Mouse (Mus musculus): ENCODE data around the gene Phc1.
"Not testable (repeated sequence)": the region's sequence is repeated elsewhere in the genome, so short reads cannot be mapped to it uniquely, and the experiment has no call there.

The Phc1 gene

DNA sequence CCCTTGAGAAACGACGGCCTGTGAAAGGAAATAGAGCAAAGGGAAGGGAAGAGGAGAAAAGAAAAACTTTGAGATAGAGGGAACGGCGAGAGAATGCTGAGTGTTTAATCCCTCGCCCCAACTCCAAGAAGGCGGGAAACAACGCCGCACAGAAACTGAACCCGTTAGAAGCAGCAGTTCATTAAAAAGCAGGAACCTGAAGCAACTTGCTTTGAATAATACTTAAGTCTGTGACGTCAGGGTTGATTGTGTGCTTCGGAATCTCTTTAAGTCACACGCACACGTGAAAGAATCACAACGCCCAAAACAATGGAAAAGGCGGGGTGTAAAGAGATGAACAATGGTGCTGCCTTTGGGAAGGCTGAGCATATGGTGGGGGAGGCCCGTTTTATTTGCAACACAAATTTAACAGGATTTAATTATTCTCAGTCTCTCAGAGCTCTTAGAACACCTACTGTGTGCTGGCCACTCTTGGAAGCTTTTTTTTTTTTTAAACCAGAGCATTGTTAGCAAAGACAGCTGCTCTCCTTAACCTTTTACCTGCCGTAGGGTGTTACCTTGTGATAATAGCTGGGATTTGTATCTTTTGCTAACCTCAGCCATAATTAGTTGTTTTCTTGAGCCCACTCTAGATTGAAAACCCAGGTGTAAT is at the start of gene Phc1:
Gene Phc1, minus strand, starts transcription at position 213 of the 652 bp plus-strand sequence.
- DNase-seq: no peak

GRCm38 (mm10) chr6:122389986-122390385 is 49.6 kb upstream of the Phc1 start:
- DNase-seq: not testable (repeated sequence)

- not testable (repeated sequence) for DNase-seq
Observed at GRCm38 (mm10) chr6:122387177-122388028, 47.0 kb upstream of the Phc1 start.

GRCm38 (mm10) chr6:122385724-122386123 is 45.4 kb upstream of the Phc1 start:
- no peak for DNase-seq

DNA sequence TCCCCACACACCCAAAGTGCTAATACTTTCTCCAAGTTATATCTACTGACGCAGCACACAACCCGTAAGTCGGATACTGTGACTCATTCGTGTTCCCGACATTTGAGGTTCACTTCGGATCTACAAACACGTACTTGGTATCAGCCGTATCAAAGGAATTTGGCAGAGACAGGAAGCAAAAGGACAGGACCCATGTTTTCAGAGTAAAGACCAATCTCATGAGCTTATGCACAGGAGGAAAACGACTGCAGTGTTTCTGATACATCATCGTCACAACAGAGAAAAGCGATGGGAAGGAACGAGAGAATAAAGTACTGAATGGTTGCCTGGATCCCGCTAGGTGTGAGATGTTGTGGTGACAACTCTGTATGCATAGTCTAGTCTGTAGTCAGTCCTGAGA is 44.5 kb upstream of the Phc1 start:
- DNase-seq: no peak

DNA sequence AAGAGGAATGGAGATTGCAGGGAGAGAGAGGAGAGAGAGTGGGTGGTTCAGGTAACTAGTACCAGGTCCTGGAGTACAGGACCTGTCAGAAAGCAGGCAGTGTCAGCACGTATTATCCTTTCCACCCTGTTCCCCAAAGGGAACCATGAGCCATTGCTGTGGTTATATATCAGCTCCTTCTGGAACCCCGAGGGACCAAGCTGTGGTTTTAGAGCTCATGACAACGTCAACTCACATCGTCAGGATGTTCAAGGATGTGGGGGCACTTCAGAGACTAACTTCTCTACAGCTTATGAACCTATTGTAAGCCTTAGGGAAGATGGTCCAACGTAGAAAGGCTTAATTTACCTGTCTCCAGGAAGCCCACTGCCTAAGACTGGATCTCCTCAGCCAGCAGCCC is 42.9 kb upstream of the Phc1 start:
- no peak for DNase-seq

DNA sequence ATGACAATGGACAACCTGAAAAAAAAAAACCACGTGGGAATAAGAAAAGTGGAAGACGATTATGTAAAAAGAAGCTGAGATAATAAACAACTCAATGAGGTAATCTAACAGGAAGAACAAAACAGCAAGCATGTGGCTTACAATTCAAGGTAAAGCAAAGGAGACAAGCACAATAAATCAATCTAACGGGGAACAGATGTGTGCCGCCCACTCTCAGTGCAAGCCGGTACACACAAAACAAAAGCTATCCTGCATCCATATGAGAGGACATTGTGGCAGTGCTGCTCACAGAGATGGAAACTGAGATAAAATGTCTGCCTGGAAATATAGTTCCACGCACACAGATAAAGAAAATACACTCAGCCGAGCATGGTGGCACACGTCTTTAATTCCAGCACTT is 41.7 kb upstream of the Phc1 start:
- DNase-seq: no peak

DNA sequence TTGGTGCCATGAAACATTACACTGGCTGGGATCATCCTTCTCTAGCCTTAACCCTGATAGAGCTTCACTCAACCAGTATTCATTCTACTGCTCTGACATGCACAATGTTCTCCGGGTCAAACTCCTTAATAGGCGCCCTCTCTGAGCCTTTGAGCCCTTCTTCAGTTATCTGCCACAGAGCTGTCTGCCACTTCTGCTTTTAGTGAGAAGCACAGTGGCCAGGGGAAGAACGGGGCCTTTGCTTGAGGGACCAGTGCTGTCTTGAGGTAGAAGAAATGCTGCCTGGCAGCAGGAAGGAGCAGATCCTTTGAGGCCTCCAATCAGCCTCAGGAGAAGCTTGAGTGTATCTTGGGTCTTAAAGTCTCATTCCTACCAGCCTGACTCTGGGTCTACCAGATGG is 27.9 kb upstream of the Phc1 start:
- DNase-seq: no peak

DNA sequence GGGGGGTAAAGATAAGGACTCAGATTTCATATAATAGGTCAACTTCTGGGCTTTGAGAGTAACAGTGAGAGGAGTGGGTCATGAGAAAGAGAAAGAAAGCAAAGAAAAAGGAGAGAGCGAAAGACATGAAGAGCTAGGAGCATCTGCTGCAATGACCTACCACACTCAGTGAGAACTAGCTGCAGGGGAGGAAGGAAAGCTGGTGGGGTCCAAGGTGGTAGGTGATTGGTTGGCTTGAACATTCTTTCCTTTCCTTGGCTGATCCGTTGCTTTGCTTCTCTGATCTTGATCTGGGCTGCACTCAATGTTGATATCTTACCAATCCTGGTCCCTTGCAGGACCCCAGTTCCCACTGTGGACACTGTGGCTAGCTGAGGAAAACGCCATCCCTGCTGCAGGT is 26.6 kb upstream of the Phc1 start:
- no peak for DNase-seq

GRCm38 (mm10) chr6:122366287-122366686 is 25.9 kb upstream of the Phc1 start:
- no peak for DNase-seq

- no peak for DNase-seq
Observed at GRCm38 (mm10) chr6:122365706-122366105, 25.3 kb upstream of the Phc1 start.

DNA sequence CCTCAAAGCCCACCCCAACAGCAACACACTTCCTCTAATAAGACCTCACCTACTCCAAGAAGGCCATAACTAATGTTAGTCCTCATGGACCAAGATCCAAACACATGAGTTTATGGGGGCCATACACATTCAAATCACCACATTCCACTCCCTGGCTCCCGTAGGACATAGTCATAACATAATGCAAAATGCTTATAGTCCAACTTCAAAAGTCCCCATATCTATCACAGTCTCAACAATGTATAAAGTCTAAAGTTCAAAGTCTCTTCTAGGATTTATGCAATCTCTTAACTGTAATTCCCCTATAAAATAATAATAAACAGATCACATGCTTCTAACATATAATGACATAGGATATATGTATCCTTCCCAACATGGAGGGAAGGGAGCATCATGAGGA is 16.7 kb upstream of the Phc1 start:
- DNase-seq: no peak

DNA sequence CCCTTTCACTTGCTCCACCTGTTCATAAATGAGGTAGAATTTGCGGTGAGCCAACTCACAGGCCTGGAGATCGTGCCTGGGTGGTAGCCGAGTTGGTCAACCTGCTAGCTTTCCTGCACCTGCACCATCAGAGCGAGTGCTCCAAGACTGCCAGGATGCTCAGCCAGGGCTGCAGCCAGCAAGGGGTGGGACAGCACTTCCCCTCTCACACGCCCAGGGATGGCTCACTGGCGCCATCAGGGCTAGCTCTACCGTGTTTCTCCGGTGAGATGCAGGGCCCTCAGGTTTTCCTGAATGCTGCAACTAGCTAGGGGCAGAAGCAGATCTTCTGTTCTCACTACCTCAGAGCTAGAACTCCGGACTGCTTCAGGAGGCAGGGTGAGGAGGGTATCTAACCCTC is 15.5 kb upstream of the Phc1 start:
- DNase-seq: no peak

DNA sequence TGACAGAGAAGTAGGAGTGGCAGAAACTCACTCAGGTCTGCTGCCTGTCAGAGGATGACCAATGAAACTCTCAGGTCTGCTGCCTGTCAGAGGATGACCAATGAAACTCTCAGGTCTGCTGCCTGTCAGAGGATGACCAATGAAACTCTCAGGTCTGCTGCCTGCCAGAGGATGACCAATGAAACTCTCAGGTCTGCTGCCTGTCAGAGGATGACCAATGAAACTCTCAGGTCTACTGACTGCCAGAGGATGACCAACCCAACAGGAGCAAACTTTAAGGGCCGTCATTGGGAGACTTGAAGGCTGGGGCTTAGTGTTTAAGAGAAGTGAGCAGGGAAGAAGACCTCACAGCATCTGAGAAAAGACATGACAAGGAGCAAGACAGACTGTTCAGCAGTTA is 7.0 kb upstream of the Phc1 start:
- not testable (repeated sequence) for DNase-seq

DNA sequence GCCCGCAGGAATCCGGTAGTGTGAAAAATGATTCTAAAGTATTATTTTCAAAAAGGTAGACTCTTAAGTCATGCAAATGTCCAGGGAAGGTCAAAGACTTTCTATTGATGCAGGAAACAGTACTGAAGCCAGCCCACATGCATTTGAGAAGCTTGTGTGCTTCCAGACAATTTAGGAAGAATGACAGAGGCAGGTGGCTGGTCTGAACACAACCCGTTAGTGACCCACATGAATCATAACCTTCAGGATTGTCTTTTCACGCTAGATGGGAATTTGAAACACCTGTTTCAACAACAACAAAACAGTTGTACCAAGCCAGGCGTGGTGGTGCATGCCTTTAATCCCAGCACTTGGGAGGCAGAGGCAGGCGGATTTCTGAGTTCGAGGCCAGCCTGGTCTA is 6.0 kb upstream of the Phc1 start:
- no peak for DNase-seq

DNA sequence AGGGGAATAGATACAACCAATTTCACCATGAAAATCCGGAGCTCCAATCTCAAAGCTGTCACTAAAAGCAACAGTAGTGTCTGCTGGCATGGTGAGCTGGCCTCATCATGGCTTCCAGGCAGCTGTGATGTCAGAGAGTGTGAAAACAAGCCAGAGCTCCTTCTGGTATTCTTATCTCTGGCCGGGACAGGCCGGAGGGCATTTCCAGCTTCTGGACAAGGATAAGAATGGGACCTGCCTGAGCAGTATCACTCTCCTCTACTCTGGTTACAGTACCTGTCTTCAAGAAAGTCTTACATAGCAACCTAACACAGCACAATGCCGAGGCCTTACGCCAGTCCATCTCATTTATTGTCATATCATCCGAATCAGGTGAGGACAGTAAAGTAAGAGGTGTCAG is 5.4 kb upstream of the Phc1 start:
- no peak for DNase-seq

GRCm38 (mm10) chr6:122344386-122345116 is 4.2 kb upstream of the Phc1 start:
- no peak for DNase-seq

DNA sequence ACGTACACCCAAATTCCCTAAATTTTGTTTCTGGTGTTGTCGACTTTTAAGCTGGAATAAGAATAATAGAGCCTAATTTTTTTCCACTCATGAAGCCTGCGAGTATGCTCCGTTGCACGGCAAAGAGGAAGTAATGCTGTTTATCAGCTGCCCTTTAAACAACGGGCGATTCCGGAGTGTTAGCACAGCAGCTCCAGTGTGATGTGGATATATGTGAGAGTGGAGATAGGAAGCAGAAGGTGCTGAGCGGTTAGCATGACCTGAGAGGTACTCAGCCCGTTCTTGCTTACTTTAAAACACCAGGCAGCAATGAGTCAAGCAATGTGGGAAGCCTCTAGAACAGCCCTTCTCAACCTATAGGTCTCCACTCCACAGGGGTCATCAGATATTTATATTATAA is 3.4 kb upstream of the Phc1 start:
- DNase-seq: no peak

- no peak for DNase-seq
Observed at GRCm38 (mm10) chr6:122342125-122342524, 1.8 kb upstream of the Phc1 start.

DNA sequence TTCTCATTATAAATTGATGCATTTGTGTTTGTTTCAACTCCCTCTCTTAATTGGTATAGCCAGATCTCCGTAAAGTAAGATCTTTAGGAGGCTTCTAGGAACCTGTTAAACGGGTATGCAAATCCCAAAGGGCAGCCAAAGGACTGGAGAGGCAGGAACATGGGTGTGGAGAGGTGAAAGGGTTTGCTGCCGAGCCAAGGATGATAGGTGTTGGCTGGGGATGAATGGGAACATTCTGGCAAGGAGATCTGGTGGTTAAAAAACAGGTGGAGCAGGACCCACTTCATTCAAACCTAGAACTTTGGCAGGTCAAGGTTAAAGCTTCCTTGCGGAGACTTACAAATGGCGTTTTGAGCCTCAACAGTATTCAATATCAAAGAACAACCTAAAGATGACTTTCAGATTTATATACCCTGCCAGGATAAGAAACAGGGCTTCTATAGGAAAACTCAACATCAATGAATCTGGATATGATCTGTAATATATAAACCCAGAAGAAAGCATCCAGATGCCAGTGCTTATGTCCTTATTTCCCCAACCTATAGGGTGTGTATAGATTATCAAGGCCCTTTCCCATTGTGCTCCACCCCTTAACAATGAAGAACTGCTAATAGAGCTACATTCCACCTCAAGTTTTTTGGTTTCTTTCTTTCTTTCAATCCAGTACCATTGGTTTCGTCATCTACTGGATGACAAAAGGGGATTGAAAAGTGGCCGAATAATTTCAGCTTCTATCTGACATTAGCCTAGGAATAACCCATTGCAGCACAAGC is 863 bp upstream of the Phc1 start:
- peak in 1 of 2 experiments; percentile 16 for DNase-seq

DNA sequence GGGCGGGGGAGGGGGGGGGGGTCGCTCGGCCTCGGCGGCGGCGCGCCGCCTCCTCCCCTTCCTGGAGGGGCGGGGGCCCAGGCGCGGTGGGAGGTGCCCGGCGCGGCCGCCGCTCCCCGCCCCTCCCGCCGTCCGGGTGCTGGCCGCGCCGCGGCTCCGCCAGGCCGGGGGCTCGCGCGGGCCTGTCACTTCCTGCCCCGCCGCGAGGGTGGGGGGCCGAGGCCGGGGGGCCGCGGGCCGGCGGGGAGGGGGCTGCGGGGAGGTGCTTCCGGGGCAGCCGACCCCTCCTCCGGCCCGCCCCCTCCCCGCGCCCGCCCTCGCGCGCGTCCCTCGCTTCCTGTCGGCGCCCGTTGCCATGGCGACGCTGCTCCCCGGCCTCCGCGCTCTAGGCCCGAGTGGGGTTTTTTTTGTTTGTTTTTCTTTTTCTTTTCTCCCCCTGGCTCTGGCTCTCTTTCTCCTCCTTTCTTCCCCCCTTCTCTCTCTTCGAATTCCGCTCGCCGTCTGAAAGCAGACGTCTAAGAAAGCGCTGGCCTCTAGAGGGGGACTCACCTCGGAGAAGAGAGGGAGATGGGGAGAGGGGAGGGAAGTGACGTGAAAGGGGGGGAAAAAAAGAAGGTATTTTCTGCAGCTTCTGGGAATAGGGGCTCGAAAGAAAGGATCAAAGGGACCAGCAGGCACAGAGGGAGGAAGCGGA is 566 bp downstream of the Phc1 start:
- peak; percentile 95 to 97 for DNase-seq

GRCm38 (mm10) chr6:122339047-122339647 is 1.2 kb downstream of the Phc1 start:
- DNase-seq: peak; percentile 76 to 77

Measured in cerebellum, postnatal 10 days (tissue).